Mouse (Mus musculus) myocyte (in vitro differentiated cells): ENCODE data around the gene Zcrb1. TPM values are rescaled to one million over a fixed set of nuclear protein-coding genes. Genes with fewer than 3 reads are reported as not detected.

Source experiments
- H3K27me3 ChIP-seq: one replicate; pipeline ENCODE4 v1.6.1; 2011; ENCODE audit not compliant: control insufficient read depth, insufficient read depth, insufficient read length
- H3K36me3 ChIP-seq: one replicate; pipeline ENCODE4 v1.6.1; 2011; ENCODE audit not compliant: control insufficient read depth, insufficient read depth
- H3K4me2 ChIP-seq: one replicate; pipeline ENCODE4 v1.6.1; 2011; ENCODE audit warnings: low read depth, control low read depth
- H3K4me3 ChIP-seq: one replicate; pipeline ENCODE4 v1.5.1; 2011; ENCODE audit warnings: mild to moderate bottlenecking, control low read depth, moderate library complexity
- H3K79me2 ChIP-seq: one replicate; pipeline ENCODE4 v1.6.1; 2011; ENCODE audit not compliant: control insufficient read depth, insufficient read depth
- H3ac ChIP-seq: one replicate; pipeline ENCODE4 v1.6.1; 2011; ENCODE audit not compliant: control insufficient read depth, insufficient read length
- CEBPB ChIP-seq: IDR thresholded peaks from 2 replicates; pipeline ENCODE4 v1.6.1; 2011; ENCODE audit warnings: mild to moderate bottlenecking, moderate library complexity; ENCODE audit not compliant: poor library complexity, insufficient read depth, severe bottlenecking
- E2F4 ChIP-seq: IDR thresholded peaks from one replicate; pipeline ENCODE4 v1.6.1; 2011; ENCODE audit warnings: mild to moderate bottlenecking, control low read depth, moderate library complexity; ENCODE audit not compliant: insufficient read depth
- MAX ChIP-seq: IDR thresholded peaks from one replicate; pipeline ENCODE4 v1.6.1; 2011; ENCODE audit warnings: low read depth, mild to moderate bottlenecking, control low read depth
- MYOD1 ChIP-seq, 3 experiments: IDR thresholded peaks; one replicate each; pipeline ENCODE4 v1.6.1; 2011; ENCODE audit warnings: control low read depth in 2 of 3, low read depth in 2 of 3, mild to moderate bottlenecking in 2 of 3, moderate library complexity in 1 of 3; ENCODE audit not compliant: insufficient read length in 2 of 3, control insufficient read depth in 1 of 3
- MYOG ChIP-seq, 3 experiments: IDR thresholded peaks; one replicate each; pipeline ENCODE4 v1.6.1; 2011; ENCODE audit warnings: control low read depth in 2 of 3, low read depth in 2 of 3, mild to moderate bottlenecking in 2 of 3; ENCODE audit not compliant: insufficient read length in 2 of 3, control insufficient read depth in 1 of 3, insufficient read depth in 1 of 3
- POLR2A ChIP-seq: IDR thresholded peaks from one replicate; pipeline ENCODE4 v1.6.1; 2011; ENCODE audit warnings: low read depth, mild to moderate bottlenecking, control low read depth, moderate library complexity; ENCODE audit not compliant: insufficient read length
- POLR2AphosphoS2 ChIP-seq: IDR thresholded peaks from one replicate; pipeline ENCODE4 v1.6.1; 2011; ENCODE audit warnings: low read depth, control low read depth; ENCODE audit not compliant: insufficient read length
- REST ChIP-seq: IDR thresholded peaks from one replicate; pipeline ENCODE4 v1.6.1; 2011; ENCODE audit warnings: mild to moderate bottlenecking, control low read depth, moderate library complexity; ENCODE audit not compliant: insufficient read depth, insufficient read length
- SRF ChIP-seq: IDR thresholded peaks from one replicate; pipeline ENCODE4 v1.6.1; 2011; ENCODE audit warnings: low read depth; ENCODE audit not compliant: control insufficient read depth, insufficient read length
- TCF12 ChIP-seq: IDR thresholded peaks from one replicate; pipeline ENCODE4 v1.6.1; 2011; ENCODE audit warnings: mild to moderate bottlenecking, control low read depth; ENCODE audit not compliant: poor library complexity, insufficient read depth, severe bottlenecking
- TCF3 ChIP-seq: IDR thresholded peaks from one replicate; pipeline ENCODE4 v1.6.1; 2011; ENCODE audit warnings: low read depth, control low read depth; ENCODE audit not compliant: insufficient read length
- USF1 ChIP-seq: IDR thresholded peaks from one replicate; pipeline ENCODE4 v1.6.1; 2011; ENCODE audit warnings: low read depth, mild to moderate bottlenecking, control low read depth, moderate library complexity
- polyA plus RNA-seq: library from polyadenylated mRNA; unstranded; fragments of >200 nt; fragmentation: generic; extraction: Trizol; gene quantifications from one replicate; pipeline ENCODE4 v1.2.1, GENCODE M21; 2012; ENCODE audit warnings: missing spikeins

Gene Zcrb1
- polyA plus RNA-seq, 1 experiment, result 91.9 TPM

- Histone ChIP-seq H3K27me3 (no peaks in the 10 kb centered on the region), H3K4me3 (no peak overlapping the region), H3ac (no peak overlapping the region), H3K4me2 (no peak overlapping the region), H3K36me3 (peaks cover 3% of the 10 kb centered on the region), H3K79me2 (peaks cover 88% of the 10 kb centered on the region)
- TF ChIP-seq MAX, result no peak
- TF ChIP-seq CEBPB, result no peak
- no peak for TF ChIP-seq POLR2AphosphoS2
- no peak for TF ChIP-seq USF1
- no peak for TF ChIP-seq POLR2A
- no peak for TF ChIP-seq TCF3
Measured at GRCm38 (mm10) chr15:93401446-93401845, 3.3 kb upstream of the Zcrb1 start.

DNA sequence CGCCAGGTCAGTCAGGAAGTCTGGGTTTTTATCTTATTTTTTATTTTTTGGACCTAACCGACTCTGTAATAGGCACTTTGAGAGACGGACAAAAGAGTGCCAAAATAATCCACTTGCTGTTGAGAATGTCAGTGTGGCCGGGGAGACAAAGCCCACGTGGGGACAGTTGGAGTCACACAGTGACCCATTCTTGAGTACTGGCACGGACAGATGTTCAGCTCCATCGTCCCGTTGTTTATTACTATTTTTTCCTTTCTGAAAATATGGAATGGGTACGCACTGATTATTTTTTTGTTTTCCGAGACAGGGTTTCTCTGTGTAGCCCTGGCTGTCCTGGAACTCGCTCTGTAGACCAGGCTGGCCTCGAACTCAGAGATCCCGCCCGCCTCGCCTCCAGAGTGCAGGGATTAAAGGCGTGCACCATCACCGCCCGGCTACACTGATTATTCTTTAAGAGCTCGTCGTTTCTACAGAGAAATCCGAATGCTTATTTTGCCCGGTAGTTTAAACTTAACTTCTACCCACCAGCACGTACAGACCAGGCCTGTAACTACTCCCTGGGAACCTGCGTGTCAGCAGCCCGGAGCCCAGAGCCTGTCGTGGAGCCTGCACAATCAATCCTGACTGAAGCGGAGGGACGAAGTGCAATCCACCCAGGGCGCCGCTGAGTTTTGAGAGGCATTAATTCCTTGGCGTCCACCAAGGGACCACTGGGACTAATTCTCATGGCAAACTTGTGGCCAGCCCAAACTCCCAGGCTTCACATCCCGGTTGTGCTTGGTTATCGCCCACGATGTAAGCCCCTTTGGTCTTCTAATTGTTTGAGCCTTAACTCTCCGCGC, 786 bp upstream of the Zcrb1 start:
- Histone ChIP-seq H3K79me2 (peaks cover 92% of the 10 kb centered on the region), H3K4me3 (peak overlapping the region; percentile 74), H3ac (peak overlapping the region; percentile 43), H3K27me3 (no peaks in the 10 kb centered on the region), H3K36me3 (peaks cover 10% of the 10 kb centered on the region), H3K4me2 (peak overlapping the region; percentile 82)
- no peak for TF ChIP-seq TCF3
- no peak for TF ChIP-seq E2F4
- TF ChIP-seq TCF12, result no peak

DNA sequence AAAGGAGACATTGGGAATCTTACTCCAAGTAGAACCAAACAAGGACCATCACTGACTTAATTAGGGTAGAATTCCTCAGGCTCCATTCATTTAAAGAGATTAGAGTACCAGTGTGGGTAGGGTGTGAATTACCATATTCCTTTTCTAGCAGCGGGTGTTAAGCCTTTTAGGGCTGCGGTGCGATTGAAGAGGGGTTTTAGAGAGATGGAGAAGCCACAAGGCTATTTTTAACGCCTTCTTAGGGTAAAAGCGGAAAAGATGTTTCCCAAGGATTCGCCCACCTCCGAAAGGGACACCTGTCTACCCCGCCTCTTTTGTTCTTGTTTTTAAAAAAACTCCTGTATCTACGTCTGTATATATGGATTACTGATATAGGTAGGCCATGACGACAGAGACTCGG, 865 bp downstream of the Zcrb1 start:
- H3K36me3 ChIP-seq, result peaks cover 10% of the 10 kb centered on the region
- no peak for TF ChIP-seq POLR2A
- TF ChIP-seq MYOG (IDR thresholded peaks at IDR 0.05; ENCODE audit: control insufficient read depth in 1 of 3, insufficient read depth in 1 of 3, insufficient read length in 2 of 3, low read depth in 2 of 3), result no peak
- TF ChIP-seq MAX, result no peak
- no peak for TF ChIP-seq MYOD1 (IDR thresholded peaks at IDR 0.05; ENCODE audit: control insufficient read depth in 1 of 3, insufficient read length in 2 of 3, low read depth in 2 of 3)
- no peak for TF ChIP-seq E2F4
- no peak for TF ChIP-seq SRF
- TF ChIP-seq REST, result no peak
- no peak for TF ChIP-seq USF1
- no peak for TF ChIP-seq CEBPB
- no peak for TF ChIP-seq TCF12
- TF ChIP-seq TCF3, result no peak
- H3ac ChIP-seq, result peak overlapping the region; percentile 43
- peaks cover 88% of the 10 kb centered on the region for H3K79me2 ChIP-seq
- H3K4me3 ChIP-seq, result peak overlapping the region; percentile 74
- peak overlapping the region; percentile 97 for H3K4me2 ChIP-seq
- no peaks in the 10 kb centered on the region for H3K27me3 ChIP-seq

- Histone ChIP-seq H3K36me3 (peaks cover 16% of the 10 kb centered on the region), H3K4me3 (no peak overlapping the region), H3ac (no peak overlapping the region), H3K79me2 (no peaks in the 10 kb centered on the region), H3K27me3 (no peaks in the 10 kb centered on the region), H3K4me2 (no peak overlapping the region)
- TF ChIP-seq REST, result no peak
- TF ChIP-seq MAX, result no peak
- no peak for TF ChIP-seq TCF12
- no peak for TF ChIP-seq TCF3
- no peak for TF ChIP-seq CEBPB
- TF ChIP-seq SRF, result no peak
- no peak for TF ChIP-seq USF1
- no peak for TF ChIP-seq POLR2AphosphoS2
- TF ChIP-seq E2F4, result no peak
- TF ChIP-seq POLR2A, result no peak
- no peak for TF ChIP-seq MYOD1 (IDR thresholded peaks at IDR 0.05; ENCODE audit: control insufficient read depth in 1 of 3, insufficient read length in 2 of 3, low read depth in 2 of 3)
- TF ChIP-seq MYOG (IDR thresholded peaks at IDR 0.05; ENCODE audit: control insufficient read depth in 1 of 3, insufficient read depth in 1 of 3, insufficient read length in 2 of 3, low read depth in 2 of 3), result no peak
Measured at GRCm38 (mm10) chr15:93381337-93381736, 16.8 kb downstream of the Zcrb1 start.

- TF ChIP-seq SRF, result no peak
- no peak for TF ChIP-seq POLR2AphosphoS2
- no peak for TF ChIP-seq USF1
- no peak for TF ChIP-seq E2F4
- TF ChIP-seq TCF3, result no peak
- no peak for TF ChIP-seq POLR2A
- TF ChIP-seq MYOD1 (IDR thresholded peaks at IDR 0.05; ENCODE audit: control insufficient read depth in 1 of 3, insufficient read length in 2 of 3, low read depth in 2 of 3), result no peak
- TF ChIP-seq REST, result no peak
- TF ChIP-seq TCF12, result no peak
- no peak for TF ChIP-seq MYOG (IDR thresholded peaks at IDR 0.05; ENCODE audit: control insufficient read depth in 1 of 3, insufficient read depth in 1 of 3, insufficient read length in 2 of 3, low read depth in 2 of 3)
- no peak for TF ChIP-seq CEBPB
- no peak for TF ChIP-seq MAX
- Histone ChIP-seq H3K79me2 (no peaks in the 10 kb centered on the region), H3K27me3 (no peaks in the 10 kb centered on the region), H3K36me3 (no peaks in the 10 kb centered on the region), H3K4me2 (no peak overlapping the region), H3ac (no peak overlapping the region), H3K4me3 (no peak overlapping the region)
Measured at GRCm38 (mm10) chr15:93379177-93379576, 19.0 kb downstream of the Zcrb1 start.
